Mouse (Mus musculus): Measurements from ENCODE around the gene Edar. TPM values are rescaled to one million over a fixed set of nuclear protein-coding genes. Genes with fewer than 3 reads are reported as not detected.
A peak's percentile ranks its signal among the peaks of the same experiment; 100 is the strongest.
"Not testable (repeated sequence)": the region's sequence is repeated elsewhere in the genome, so short reads cannot be mapped to it uniquely, and the experiment has no call there.

Gene Edar
- polyA plus RNA-seq (2012; rRNA removed): 0.30 and 0.44 TPM in 2 replicates

DNA sequence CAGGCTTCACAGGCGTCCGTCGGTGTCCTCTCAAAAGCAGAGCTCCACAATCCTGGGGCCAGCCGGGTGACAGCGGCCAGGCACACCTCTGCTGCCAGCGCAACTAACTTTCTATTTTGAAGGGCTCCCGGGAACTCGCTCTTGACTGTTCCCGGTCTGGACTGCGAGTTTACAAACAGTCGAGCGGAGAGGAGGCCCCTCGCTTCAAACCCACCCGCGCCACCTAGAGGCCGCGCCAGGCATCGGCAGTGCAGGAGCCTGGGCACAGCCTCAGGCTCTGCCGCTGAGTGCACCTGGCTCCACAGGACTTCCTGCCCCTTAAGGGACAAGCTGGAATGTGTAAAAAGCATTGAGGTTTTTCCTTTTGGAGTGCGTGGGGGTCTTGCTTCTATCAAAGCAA, at the start of gene Edar:
Edar (minus strand) TSS at position 122 of the 400 bp plus-strand sequence.
- Histone ChIP-seq H3K4me3 (ENCODE audit: insufficient read depth, low read length) (no peak within 1 kb of the TSS), H3K27ac (ENCODE audit: insufficient read depth, low read length) (no peak within 1 kb of the TSS), H3K4me1 (ENCODE audit: control insufficient read depth, insufficient read depth, low read length) (no peaks in the 10 kb centered on the region)
- TF ChIP-seq POLR2A (IDR thresholded peaks at IDR 0.05; ENCODE audit: extremely low read depth, insufficient read depth, low read length) (no peak), CTCF (IDR thresholded peaks at IDR 0.05; ENCODE audit: extremely low read depth, insufficient read depth, low read length) (peak; percentile 51; the same call in 1 of the 2 replicates)

DNA sequence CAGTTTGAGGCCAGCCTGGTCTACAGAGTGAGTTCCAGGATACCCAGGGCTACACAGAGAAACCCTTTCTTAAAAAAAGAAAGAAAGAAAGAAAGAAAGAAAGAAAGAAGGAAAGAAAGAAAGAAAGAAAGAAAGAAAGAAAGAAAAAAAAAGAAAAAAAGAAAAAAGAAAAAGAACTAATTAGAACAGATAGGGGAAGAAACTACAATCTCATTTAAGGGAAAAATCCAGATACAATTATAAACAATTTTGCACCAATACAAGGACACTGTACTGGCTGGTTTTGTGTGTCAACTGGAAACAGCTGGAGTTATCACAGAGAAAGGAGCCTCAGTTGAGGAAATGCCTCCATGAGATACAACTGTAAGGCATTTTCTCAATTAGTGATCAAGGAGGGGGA, 42.7 kb upstream of the Edar start, which contains the start of gene Gm17542:
Gm17542 (minus strand) TSS at position 101 of the 400 bp plus-strand sequence.
- not testable (repeated sequence) for H3K27ac ChIP-seq (ENCODE audit: insufficient read depth, low read length); H3K4me1 ChIP-seq (ENCODE audit: control insufficient read depth, insufficient read depth, low read length); H3K4me3 ChIP-seq (ENCODE audit: insufficient read depth, low read length)

DNA sequence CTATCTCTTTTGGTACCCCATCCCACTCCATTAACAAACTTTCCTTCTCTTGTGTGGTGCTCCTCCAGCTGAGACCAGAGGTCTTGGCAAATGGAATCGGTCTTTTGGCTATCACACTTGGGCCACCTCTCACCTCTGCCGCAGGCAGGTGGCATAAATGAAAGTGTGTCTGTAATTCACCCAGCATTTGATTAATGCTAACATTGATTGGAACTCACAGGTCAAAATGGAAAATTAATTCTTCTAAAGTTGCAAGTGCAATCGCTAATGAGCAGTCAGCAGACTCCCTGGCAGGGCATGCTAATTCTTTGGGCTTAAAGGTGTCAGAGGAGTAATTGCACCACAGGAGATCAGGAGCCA, 39.3 kb upstream of the Edar start:
- Histone ChIP-seq H3K27ac (ENCODE audit: insufficient read depth, low read length) (no peak overlapping the region), H3K4me1 (ENCODE audit: control insufficient read depth, insufficient read depth, low read length) (no peaks in the 10 kb centered on the region; the same call in 1 of the 2 replicates), H3K4me3 (ENCODE audit: insufficient read depth, low read length) (0 out of 2 replicates have a peak overlapping the region, but pooled peaks have one; percentile 23)
- TF ChIP-seq CTCF (IDR thresholded peaks at IDR 0.05; ENCODE audit: extremely low read depth, insufficient read depth, low read length) (no peak), POLR2A (IDR thresholded peaks at IDR 0.05; ENCODE audit: extremely low read depth, insufficient read depth, low read length) (no peak)

DNA sequence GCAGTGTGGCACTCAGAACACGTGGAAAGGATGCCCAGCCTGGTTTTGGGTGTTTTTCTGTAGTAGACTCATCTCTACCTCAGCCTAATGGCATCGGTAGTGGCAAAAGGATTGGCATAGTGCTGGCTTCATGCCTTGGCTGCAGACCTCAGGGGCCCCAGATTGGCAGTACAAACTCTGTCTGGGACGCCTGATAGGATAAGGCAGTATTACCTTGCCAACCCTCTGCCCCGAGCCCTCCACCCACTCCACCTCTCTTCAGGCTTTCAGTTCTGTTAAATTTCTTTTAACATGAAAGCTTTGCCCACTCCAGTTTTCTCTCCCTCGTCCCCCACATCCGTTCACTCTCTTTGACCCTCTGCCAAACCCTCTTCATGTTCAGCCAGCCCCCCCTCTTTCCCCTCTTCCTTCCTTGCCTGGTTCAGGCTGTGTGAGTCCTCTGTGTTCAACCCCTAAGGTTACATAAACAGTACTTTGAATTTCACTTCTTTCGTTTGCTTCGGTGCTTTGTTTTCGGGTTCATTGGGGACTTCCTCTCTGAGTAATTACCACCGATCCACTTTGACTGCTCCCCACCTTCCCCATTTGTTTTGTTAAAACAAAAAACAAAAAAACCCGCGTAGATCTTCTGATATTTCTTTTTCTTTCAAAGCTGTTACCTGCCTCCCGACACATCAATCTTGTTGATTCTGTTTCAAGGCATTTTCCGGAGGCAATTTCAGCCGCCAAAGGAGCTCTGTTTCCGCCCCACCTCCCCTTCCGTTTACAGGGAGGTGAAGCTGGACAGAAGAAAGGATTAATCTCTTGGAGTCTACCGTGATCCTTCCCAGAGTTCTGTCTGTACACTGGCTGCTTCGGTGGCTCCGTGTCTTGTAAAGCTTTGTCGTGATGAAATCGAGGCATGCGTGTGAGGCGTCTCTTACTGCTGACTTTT, 38.7 kb upstream of the Edar start:
- Histone ChIP-seq H3K27ac (ENCODE audit: insufficient read depth, low read length) (no peak overlapping the region), H3K4me1 (ENCODE audit: control insufficient read depth, insufficient read depth, low read length) (no peaks in the 10 kb centered on the region; the same call in 1 of the 2 replicates), H3K4me3 (ENCODE audit: insufficient read depth, low read length) (peak overlapping the region; percentile 23)
- TF ChIP-seq CTCF (IDR thresholded peaks at IDR 0.05; ENCODE audit: extremely low read depth, insufficient read depth, low read length) (no peak), POLR2A (IDR thresholded peaks at IDR 0.05; ENCODE audit: extremely low read depth, insufficient read depth, low read length) (no peak)

DNA sequence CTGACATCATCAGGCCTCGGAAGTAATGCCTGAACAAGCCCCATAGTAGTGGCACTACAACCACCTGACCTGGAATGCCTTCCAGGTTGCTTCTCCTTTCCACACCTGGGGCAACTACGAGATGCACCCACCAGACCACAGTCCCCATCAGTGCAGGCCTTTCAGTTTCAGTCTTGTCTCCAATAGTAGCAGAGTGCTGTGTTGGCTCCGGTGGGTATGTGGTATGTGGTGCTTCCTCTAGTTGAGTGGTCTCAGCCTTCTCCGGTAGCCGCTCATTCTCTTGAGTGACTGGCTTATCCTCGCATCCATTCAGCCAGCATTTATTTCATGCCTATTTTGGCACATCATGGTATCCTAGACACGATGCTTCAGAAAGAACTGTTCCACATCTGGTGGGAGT, 37.8 kb upstream of the Edar start:
- TF ChIP-seq CTCF (IDR thresholded peaks at IDR 0.05; ENCODE audit: extremely low read depth, insufficient read depth, low read length) (no peak), POLR2A (IDR thresholded peaks at IDR 0.05; ENCODE audit: extremely low read depth, insufficient read depth, low read length) (no peak)
- no peak overlapping the region for H3K27ac ChIP-seq (ENCODE audit: insufficient read depth, low read length)
- H3K4me1 ChIP-seq (ENCODE audit: control insufficient read depth, insufficient read depth, low read length): no peaks in the 10 kb centered on the region; the same call in 1 of the 2 replicates
- no peak overlapping the region for H3K4me3 ChIP-seq (ENCODE audit: insufficient read depth, low read length)

DNA sequence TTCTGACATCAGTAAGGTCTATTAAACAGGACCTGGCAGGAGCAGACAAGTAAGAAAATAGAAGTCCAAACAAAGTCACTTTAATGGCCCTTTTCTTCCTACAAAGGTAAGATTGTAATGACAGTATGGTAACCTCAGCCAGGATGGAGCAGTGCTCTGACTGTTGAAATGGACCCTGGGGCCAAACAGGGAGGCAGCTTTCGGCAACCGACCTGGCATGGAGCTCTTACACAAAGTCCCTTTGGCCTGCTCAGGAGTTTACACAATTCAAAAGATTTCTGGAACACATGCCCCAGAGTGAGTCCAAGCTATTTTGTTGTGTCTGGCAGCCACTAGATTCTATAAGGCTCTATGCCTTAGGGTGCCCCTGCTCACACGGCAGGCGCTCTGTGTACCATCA, 33.6 kb upstream of the Edar start:
- Histone ChIP-seq H3K27ac (ENCODE audit: insufficient read depth, low read length) (no peak overlapping the region), H3K4me1 (ENCODE audit: control insufficient read depth, insufficient read depth, low read length) (no peaks in the 10 kb centered on the region; the same call in 1 of the 2 replicates), H3K4me3 (ENCODE audit: insufficient read depth, low read length) (no peak overlapping the region)
- TF ChIP-seq POLR2A (IDR thresholded peaks at IDR 0.05; ENCODE audit: extremely low read depth, insufficient read depth, low read length): no peak
- no peak for TF ChIP-seq CTCF (IDR thresholded peaks at IDR 0.05; ENCODE audit: extremely low read depth, insufficient read depth, low read length)

DNA sequence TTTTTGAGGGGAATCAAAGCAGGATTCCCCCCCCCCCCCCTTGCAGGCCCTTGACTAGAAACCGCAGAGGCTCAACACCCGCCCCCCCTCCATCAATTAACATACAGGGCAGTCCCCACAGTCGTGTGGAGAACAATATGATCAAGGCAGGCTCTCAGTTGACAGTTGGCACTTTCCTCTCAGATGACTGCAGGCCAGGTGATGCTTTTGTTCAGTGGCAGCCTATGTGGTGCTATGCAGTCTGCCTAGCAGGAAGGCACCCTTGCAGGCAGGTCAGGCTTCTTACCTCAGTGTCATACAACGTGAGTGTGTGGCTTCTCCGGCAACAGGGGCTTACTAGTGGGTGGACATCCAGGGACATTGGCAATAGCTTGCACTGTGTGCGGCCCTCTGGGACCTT, 25.1 kb upstream of the Edar start:
- no peak overlapping the region for H3K4me3 ChIP-seq (ENCODE audit: insufficient read depth, low read length)
- TF ChIP-seq POLR2A (IDR thresholded peaks at IDR 0.05; ENCODE audit: extremely low read depth, insufficient read depth, low read length) (no peak), CTCF (IDR thresholded peaks at IDR 0.05; ENCODE audit: extremely low read depth, insufficient read depth, low read length) (no peak)
- no peak overlapping the region for H3K27ac ChIP-seq (ENCODE audit: insufficient read depth, low read length)
- no peaks in the 10 kb centered on the region for H3K4me1 ChIP-seq (ENCODE audit: control insufficient read depth, insufficient read depth, low read length)

DNA sequence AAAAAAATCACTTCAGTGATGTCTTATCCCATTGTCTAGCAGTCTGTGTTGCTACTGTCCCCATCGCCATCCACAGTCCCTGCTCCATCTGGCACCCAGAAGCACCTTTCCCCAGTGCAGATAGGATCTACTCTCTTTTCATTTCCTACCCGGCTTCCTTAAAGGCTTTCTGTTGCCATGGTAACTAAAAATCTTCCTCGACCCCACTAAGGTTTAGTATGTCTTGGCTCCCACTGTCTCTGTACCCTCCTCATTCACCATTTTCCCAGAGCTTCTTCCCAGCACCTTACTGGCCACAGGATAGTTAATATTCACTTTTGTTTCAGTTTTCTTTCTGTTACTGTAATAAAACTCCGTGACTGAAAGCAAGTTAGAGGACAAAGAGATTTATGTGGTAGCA, 24.7 kb upstream of the Edar start:
- H3K27ac ChIP-seq (ENCODE audit: insufficient read depth, low read length): no peak overlapping the region
- no peaks in the 10 kb centered on the region for H3K4me1 ChIP-seq (ENCODE audit: control insufficient read depth, insufficient read depth, low read length)
- H3K4me3 ChIP-seq (ENCODE audit: insufficient read depth, low read length): no peak overlapping the region
- TF ChIP-seq CTCF (IDR thresholded peaks at IDR 0.05; ENCODE audit: extremely low read depth, insufficient read depth, low read length): no peak
- no peak for TF ChIP-seq POLR2A (IDR thresholded peaks at IDR 0.05; ENCODE audit: extremely low read depth, insufficient read depth, low read length)

DNA sequence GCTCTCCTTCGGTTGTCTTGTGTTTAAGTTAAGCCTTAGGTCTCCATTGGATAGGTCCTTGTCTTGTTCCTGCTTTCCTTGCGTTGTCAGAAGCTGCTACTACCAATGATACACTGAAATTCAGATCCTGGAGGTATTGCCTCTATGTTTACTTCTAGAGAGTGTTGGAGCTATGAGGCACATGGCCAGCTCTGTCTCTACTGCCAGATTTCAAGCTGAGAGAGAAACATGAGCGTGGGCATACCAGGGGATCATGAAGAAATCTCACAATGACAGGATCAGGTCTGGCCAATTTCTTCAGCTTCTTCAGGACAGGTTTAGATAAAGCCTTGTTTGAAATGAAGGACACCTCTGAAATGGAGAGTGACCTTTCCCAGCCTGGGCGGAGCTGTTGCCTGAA, 23.5 kb upstream of the Edar start:
- no peaks in the 10 kb centered on the region for H3K4me1 ChIP-seq (ENCODE audit: control insufficient read depth, insufficient read depth, low read length)
- TF ChIP-seq CTCF (IDR thresholded peaks at IDR 0.05; ENCODE audit: extremely low read depth, insufficient read depth, low read length) (no peak), POLR2A (IDR thresholded peaks at IDR 0.05; ENCODE audit: extremely low read depth, insufficient read depth, low read length) (no peak)
- no peak overlapping the region for H3K4me3 ChIP-seq (ENCODE audit: insufficient read depth, low read length)
- no peak overlapping the region for H3K27ac ChIP-seq (ENCODE audit: insufficient read depth, low read length)

DNA sequence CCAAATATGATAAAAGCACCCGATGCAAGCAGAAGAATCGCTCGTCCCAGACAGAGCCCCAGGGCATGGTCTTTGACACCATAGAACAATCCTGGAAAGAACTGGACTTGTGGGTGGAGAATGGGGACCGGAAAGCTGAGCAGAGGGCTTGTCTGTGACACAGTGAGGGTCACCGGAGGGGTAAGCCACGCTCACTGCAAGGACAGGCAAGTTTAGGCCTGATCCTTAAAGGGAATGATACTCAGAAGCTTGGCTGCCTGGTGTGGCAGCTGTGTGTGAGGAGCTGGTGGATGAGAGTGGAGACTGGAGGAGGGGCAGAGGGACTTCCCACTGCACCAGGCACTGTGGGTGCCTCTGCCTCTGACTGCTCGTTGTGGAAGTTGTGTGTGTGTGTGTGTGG, 15.6 kb upstream of the Edar start:
- no peaks in the 10 kb centered on the region for H3K4me1 ChIP-seq (ENCODE audit: control insufficient read depth, insufficient read depth, low read length)
- TF ChIP-seq POLR2A (IDR thresholded peaks at IDR 0.05; ENCODE audit: extremely low read depth, insufficient read depth, low read length) (no peak), CTCF (IDR thresholded peaks at IDR 0.05; ENCODE audit: extremely low read depth, insufficient read depth, low read length) (no peak)
- H3K4me3 ChIP-seq (ENCODE audit: insufficient read depth, low read length): no peak overlapping the region
- H3K27ac ChIP-seq (ENCODE audit: insufficient read depth, low read length): no peak overlapping the region

Data from cortical plate, adult 2 months (tissue).